15 mouse cellular contexts compared by ENCODE assay signal in genomic region chr4:45482271-45482670, GRCm38 (mm10). TPM values are rescaled to one million over a fixed set of nuclear protein-coding genes. Genes with fewer than 3 reads are reported as not detected.
DNase-seq lines count a peak whose midpoint lies in the region; ATAC-seq and TF ChIP-seq lines count a peak whose summit lies in the region.
"Had no signal": no experiment of that assay in that cellular context is flagged by ENCODE, and none has a peak within 500 bp of the region (broad histone marks: within the 10 kb centered on the region; RNA-seq: fewer than 3 reads in every experiment).

No protein-coding gene starts in this region.

- TF ChIP-seq EP300 in liver, postnatal 0 days (IDR thresholded peaks at IDR 0.05; ENCODE audit: low read depth), result no peak

- peaks cover 99% of the 10 kb centered on the region for H3K4me1 ChIP-seq in heart, embryonic 13.5 days
- peaks cover 67% of the 10 kb centered on the region for H3K4me1 ChIP-seq in liver, adult 2 months (ENCODE audit: control insufficient read depth, insufficient read depth, low read length)
- H3K4me1 ChIP-seq in liver, postnatal 0 days (ENCODE audit: insufficient read depth), result peaks cover 23% of the 10 kb centered on the region
- peaks cover 81% of the 10 kb centered on the region for H3K4me1 ChIP-seq in limb, embryonic 10.5 days
- peaks cover 46% of the 10 kb centered on the region for H3K4me1 ChIP-seq in stomach, embryonic 15.5 days

- WGBS in heart, embryonic 13.5 days, result 78% methylated on average over 13 of the region's 13 CpGs
- WGBS in liver, adult 2 months, result 30% methylated on average over 13 of the region's 13 CpGs
- WGBS in liver, postnatal 0 days (ENCODE audit: insufficient replicate concordance), result 89% methylated on average over 13 of the region's 13 CpGs
- WGBS in limb, embryonic 10.5 days, result 86% methylated on average over 13 of the region's 13 CpGs
- 75% methylated on average over 13 of the region's 13 CpGs for whole genome bisulfite sequencing in stomach, embryonic 15.5 days

- no peak for TF ChIP-seq POLR2A in liver, adult 2 months (IDR thresholded peaks at IDR 0.05; ENCODE audit: extremely low read depth, insufficient read depth, low read length)

- no peaks in the 10 kb centered on the region for H3K9me3 ChIP-seq in heart, embryonic 13.5 days
- no peaks in the 10 kb centered on the region for H3K9me3 ChIP-seq in liver, postnatal 0 days (ENCODE audit: low read length)
- H3K9me3 ChIP-seq in limb, embryonic 10.5 days (replicated peaks), result no peaks in the 10 kb centered on the region
- no peaks in the 10 kb centered on the region for H3K9me3 ChIP-seq in stomach, embryonic 15.5 days
- H3K9me3 ChIP-seq: limb, embryonic 15.5 days; midbrain, embryonic 12.5 days had no signal

- H3K27ac ChIP-seq in heart, embryonic 13.5 days (replicated peaks), result peak overlapping the region; percentile 2; the same call in 1 of the 2 replicates
- peak overlapping the region; percentile 94 for H3K27ac ChIP-seq in liver, adult 2 months (replicated peaks; ENCODE audit: insufficient read depth, low read depth, low read length)
- no peak overlapping the region for H3K27ac ChIP-seq in liver, postnatal 0 days (ENCODE audit: low read depth)
- H3K27ac ChIP-seq in limb, embryonic 10.5 days, result 0 out of 2 replicates have a peak overlapping the region, but pooled peaks have one; percentile 32
- peak overlapping the region; percentile 2; the same call in 1 of the 2 replicates for H3K27ac ChIP-seq in stomach, embryonic 15.5 days
- H3K27ac ChIP-seq: heart, adult 2 months; hindbrain, postnatal 0 days; left cerebral cortex, adult 2 months; limb, embryonic 15.5 days; midbrain, embryonic 12.5 days had no signal

- peaks cover 50% of the 10 kb centered on the region for H3K79me2 ChIP-seq in liver, adult 2 months (ENCODE audit: control insufficient read depth, insufficient read depth, low read length)

- DNase-seq in heart, adult 9 months (ENCODE audit: low spot score in 2 of 2), result no peak
- DNase-seq in liver, adult 2 months (ENCODE audit: extremely low read depth, low read depth, low spot score), result peak; percentile 76
- no peak for DNase-seq in liver, postnatal 0 days
- DNase-seq in limb, embryonic 10.5 days (ENCODE audit: low spot score), result no peak
- no peak for DNase-seq in left cerebral cortex, adult 8-10 months (ENCODE audit: low spot score in 2 of 2)
- DNase-seq: adrenal gland, postnatal 10 days; cerebellum, adult 2 months; heart, adult 2 months had no signal

- peaks cover 10% of the 10 kb centered on the region for H3K36me3 ChIP-seq in heart, embryonic 13.5 days
- H3K36me3 ChIP-seq in liver, adult 2 months (ENCODE audit: control insufficient read depth, insufficient read depth, low read length), result no peaks in the 10 kb centered on the region; the same call in 1 of the 2 replicates
- no peaks in the 10 kb centered on the region for H3K36me3 ChIP-seq in liver, postnatal 0 days (replicated peaks; ENCODE audit: insufficient read depth, low read length)
- H3K36me3 ChIP-seq in limb, embryonic 10.5 days, result peaks cover 12% of the 10 kb centered on the region
- H3K36me3 ChIP-seq in stomach, embryonic 15.5 days, result no peaks in the 10 kb centered on the region
- H3K36me3 ChIP-seq: limb, embryonic 15.5 days; midbrain, embryonic 12.5 days had no signal

- H3K4me3 ChIP-seq in heart, embryonic 13.5 days, result no peak overlapping the region
- peak overlapping the region; percentile 73 for H3K4me3 ChIP-seq in liver, adult 2 months (ENCODE audit: insufficient read depth, low read depth, low read length)
- no peak overlapping the region for H3K4me3 ChIP-seq in liver, postnatal 0 days (ENCODE audit: low read depth, low read length)
- H3K4me3 ChIP-seq in limb, embryonic 10.5 days, result no peak overlapping the region
- H3K4me3 ChIP-seq in stomach, embryonic 15.5 days (replicated peaks), result no peak overlapping the region
- H3K4me3 ChIP-seq: heart, adult 2 months; left cerebral cortex, adult 2 months; limb, embryonic 15.5 days; midbrain, embryonic 12.5 days had no signal

- TF ChIP-seq CTCF in liver, adult 2 months (IDR thresholded peaks at IDR 0.05; ENCODE audit: low read depth, low read length), result no peak
- no peak for TF ChIP-seq CTCF in liver, postnatal 0 days (IDR thresholded peaks at IDR 0.05; ENCODE audit: low read depth)

- no peak for ATAC-seq in heart, embryonic 13.5 days (ENCODE audit: extremely low read depth, insufficient number of reproducible peaks, low FRiP score, low TSS enrichment)
- no peak for ATAC-seq in liver, postnatal 0 days
- no peak for ATAC-seq in stomach, embryonic 15.5 days (ENCODE audit: insufficient read depth, low FRiP score, low read depth)
- ATAC-seq: forebrain, embryonic 14.5 days; hindbrain, postnatal 0 days had no signal

- H3K4me2 ChIP-seq in heart, embryonic 13.5 days, result no peak overlapping the region
- H3K4me2 ChIP-seq in liver, postnatal 0 days (ENCODE audit: low read depth, low read length), result no peak overlapping the region
- no peak overlapping the region for H3K4me2 ChIP-seq in stomach, embryonic 15.5 days
- H3K4me2 ChIP-seq: limb, embryonic 15.5 days; midbrain, embryonic 12.5 days had no signal

- peaks cover 9% of the 10 kb centered on the region; the same call in 1 of the 2 replicates for H3K27me3 ChIP-seq in heart, embryonic 13.5 days (replicated peaks)
- no peaks in the 10 kb centered on the region for H3K27me3 ChIP-seq in liver, adult 2 months (ENCODE audit: control insufficient read depth, insufficient read depth, low read length)
- no peaks in the 10 kb centered on the region for H3K27me3 ChIP-seq in liver, postnatal 0 days (ENCODE audit: insufficient read depth, low read length)
- no peaks in the 10 kb centered on the region for H3K27me3 ChIP-seq in limb, embryonic 10.5 days (ENCODE audit: low read depth, poor library complexity, severe bottlenecking)
- H3K27me3 ChIP-seq in stomach, embryonic 15.5 days (replicated peaks), result no peaks in the 10 kb centered on the region

- peak overlapping the region; percentile 20 for H3K9ac ChIP-seq in heart, embryonic 13.5 days
- peak overlapping the region; percentile 83 for H3K9ac ChIP-seq in liver, adult 2 months (ENCODE audit: low read depth, low read length)
- H3K9ac ChIP-seq in liver, postnatal 0 days (replicated peaks), result no peak overlapping the region
- H3K9ac ChIP-seq in stomach, embryonic 15.5 days, result no peak overlapping the region
- H3K9ac ChIP-seq: limb, embryonic 15.5 days; midbrain, embryonic 12.5 days had no signal

RNA-seq across cellular contexts. Expression of gene Shb, which starts 50.0 kb away (rescaled TPM):
- 8.6 and 8.8 TPM in 2 replicates for polyA plus RNA-seq in heart, embryonic 13.5 days (2015; fragmentation: Nextera tagmentation; extraction: Ambion mirVana)
- 16.1 and 17.1 TPM in 2 replicates for total RNA-seq in liver, adult 2 months (2014; rRNA removed)
- polyA plus RNA-seq in liver, adult 2 months (2012; rRNA removed), result 42.1 and 65.7 TPM in 2 replicates
- polyA plus RNA-seq in liver, postnatal 0 days (2015; fragmentation: Nextera tagmentation; extraction: Ambion mirVana), result 2.5 and 3.2 TPM in 2 replicates
- 4.3 and 4.8 TPM in 2 replicates for polyA plus RNA-seq in limb, embryonic 10.5 days (2016; fragmentation: Nextera tagmentation; extraction: Ambion mirVana)
- 5.4 and 5.8 TPM in 2 replicates for polyA plus RNA-seq in stomach, embryonic 15.5 days (2015; fragmentation: Nextera tagmentation; extraction: Ambion mirVana)
- total RNA-seq in left cerebral cortex, adult 8-10 months (2022), result 10 to 100 TPM; 17.1 to 20.0 (median 18.9) TPM

Comparison
In these comparisons a context has a peak if more than half of its experiments do, and no peak if none do; other contexts are left out.
1. H3K9ac ChIP-seq: peak in heart, embryonic 13.5 days (single experiment) and liver, adult 2 months (single experiment); none in liver, postnatal 0 days (single experiment) and stomach, embryonic 15.5 days (single experiment).